ENCODE assay signal across 8 mouse cellular contexts in the genomic region with DNA sequence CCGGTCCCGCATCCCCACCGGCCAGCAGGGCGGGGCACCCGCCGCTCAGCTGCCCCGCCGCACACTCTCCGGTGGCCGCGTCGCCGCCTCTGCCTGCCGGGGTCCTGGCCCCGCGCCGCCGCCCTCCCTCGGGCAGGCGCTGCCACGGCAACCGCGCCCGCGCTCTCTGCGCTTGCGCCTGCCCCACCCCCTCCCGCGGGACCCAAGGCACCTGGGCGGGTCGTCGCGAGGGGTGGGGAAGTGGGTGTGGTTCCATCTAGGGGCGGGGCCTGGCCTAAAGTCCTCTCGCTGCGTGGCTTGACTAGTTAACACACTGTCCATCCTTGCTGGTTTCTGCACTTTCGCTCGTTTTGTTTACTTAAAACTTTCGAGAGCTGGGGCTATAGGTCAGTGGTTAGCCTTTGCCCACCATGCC. TPM values are rescaled to one million over a fixed set of nuclear protein-coding genes. Genes with fewer than 3 reads are reported as not detected.
DNase-seq lines count a peak whose midpoint lies in the region; ATAC-seq and TF ChIP-seq lines count a peak whose summit lies in the region.

A gene (minus strand): TSS at position 163 of the 415 bp plus-strand sequence.

- no peaks in the 10 kb centered on the region for H3K27me3 ChIP-seq in ES-Bruce4 (ENCODE audit: control insufficient read depth, insufficient read depth, low read length, poor library complexity, severe bottlenecking)
- no peaks in the 10 kb centered on the region for H3K27me3 ChIP-seq in forebrain, embryonic 13.5 days
- no peaks in the 10 kb centered on the region for H3K27me3 ChIP-seq in heart, postnatal 0 days (ENCODE audit: control insufficient read depth, insufficient read depth, low read length)
- H3K27me3 ChIP-seq in liver, embryonic 15.5 days: no peaks in the 10 kb centered on the region
- no peaks in the 10 kb centered on the region for H3K27me3 ChIP-seq in neural tube, embryonic 11.5 days (ENCODE audit: control insufficient read depth, insufficient read depth, low read length)
- H3K27me3 ChIP-seq in stomach, embryonic 16.5 days (ENCODE audit: control insufficient read depth, insufficient read depth, low read length): no peaks in the 10 kb centered on the region

- ATAC-seq in cerebellum, adult (ENCODE audit: insufficient number of reproducible peaks, low FRiP score, low TSS enrichment): peak; percentile 80
- ATAC-seq in forebrain, embryonic 13.5 days: peak; percentile 92
- ATAC-seq in heart, postnatal 0 days (ENCODE audit: insufficient read depth, low read depth): peak; percentile 94
- ATAC-seq in liver, embryonic 15.5 days (ENCODE audit: insufficient read depth): peak; percentile 86
- peak; percentile 88 for ATAC-seq in neural tube, embryonic 11.5 days (ENCODE audit: insufficient read depth, low FRiP score, low TSS enrichment)
- peak; percentile 95 for ATAC-seq in stomach, embryonic 16.5 days (ENCODE audit: insufficient read depth, low FRiP score)

- no peaks in the 10 kb centered on the region for H3K4me1 ChIP-seq in ES-Bruce4 (ENCODE audit: control insufficient read depth, insufficient read depth, low read length)
- H3K4me1 ChIP-seq in forebrain, embryonic 13.5 days: peaks cover 24% of the 10 kb centered on the region
- peaks cover 5% of the 10 kb centered on the region for H3K4me1 ChIP-seq in heart, postnatal 0 days (ENCODE audit: control insufficient read depth, insufficient read depth)
- peaks cover 66% of the 10 kb centered on the region for H3K4me1 ChIP-seq in liver, embryonic 15.5 days (replicated peaks)
- peaks cover 9% of the 10 kb centered on the region for H3K4me1 ChIP-seq in neural tube, embryonic 11.5 days (ENCODE audit: control insufficient read depth, insufficient read depth, low read length)
- H3K4me1 ChIP-seq in stomach, embryonic 16.5 days (ENCODE audit: control insufficient read depth, insufficient read depth, low read length): peaks cover 30% of the 10 kb centered on the region; the same call in 1 of the 2 replicates

- H3K27ac ChIP-seq in ES-Bruce4 (ENCODE audit: insufficient read depth, low read length): no peak within 1 kb of the TSS
- H3K27ac ChIP-seq in forebrain, embryonic 13.5 days: peak within 1 kb of the TSS; percentile 31
- peak within 1 kb of the TSS; percentile 59 for H3K27ac ChIP-seq in heart, postnatal 0 days (ENCODE audit: low read depth)
- H3K27ac ChIP-seq in liver, embryonic 15.5 days (replicated peaks): peak within 1 kb of the TSS; percentile 98
- 0 out of 2 replicates have a peak within 1 kb of the TSS, but pooled peaks have one; percentile 34 for H3K27ac ChIP-seq in neural tube, embryonic 11.5 days (ENCODE audit: low read depth, low read length)
- peak within 1 kb of the TSS; percentile 39 for H3K27ac ChIP-seq in stomach, embryonic 16.5 days (ENCODE audit: low read length)

- no peaks in the 10 kb centered on the region for H3K9me3 ChIP-seq in ES-Bruce4 (replicated peaks; ENCODE audit: control insufficient read depth, insufficient read depth, low read length, poor library complexity, severe bottlenecking)
- H3K9me3 ChIP-seq in forebrain, embryonic 13.5 days (replicated peaks): no peaks in the 10 kb centered on the region
- no peaks in the 10 kb centered on the region for H3K9me3 ChIP-seq in heart, postnatal 0 days (replicated peaks; ENCODE audit: control insufficient read depth, low read length)
- H3K9me3 ChIP-seq in liver, embryonic 15.5 days (replicated peaks): no peaks in the 10 kb centered on the region
- no peaks in the 10 kb centered on the region for H3K9me3 ChIP-seq in neural tube, embryonic 11.5 days (ENCODE audit: control insufficient read depth, low read length)
- no peaks in the 10 kb centered on the region for H3K9me3 ChIP-seq in stomach, embryonic 16.5 days (replicated peaks; ENCODE audit: control insufficient read depth, low read length)

- H3K36me3 ChIP-seq in ES-Bruce4 (ENCODE audit: control insufficient read depth, insufficient read depth, low read length, poor library complexity, severe bottlenecking): no peaks in the 10 kb centered on the region
- no peaks in the 10 kb centered on the region for H3K36me3 ChIP-seq in forebrain, embryonic 13.5 days (ENCODE audit: poor library complexity, severe bottlenecking)
- no peaks in the 10 kb centered on the region for H3K36me3 ChIP-seq in heart, postnatal 0 days (replicated peaks; ENCODE audit: control insufficient read depth, insufficient read depth, low read length)
- H3K36me3 ChIP-seq in liver, embryonic 15.5 days (replicated peaks): peaks cover 24% of the 10 kb centered on the region
- H3K36me3 ChIP-seq in neural tube, embryonic 11.5 days (ENCODE audit: control insufficient read depth, insufficient read depth, low read length): no peaks in the 10 kb centered on the region
- H3K36me3 ChIP-seq in stomach, embryonic 16.5 days (ENCODE audit: control insufficient read depth, insufficient read depth, low read length): no peaks in the 10 kb centered on the region

- DNase-seq in heart, postnatal 0 days (ENCODE audit: low spot score): peak; percentile 84
- peak; percentile 95 to 97 for DNase-seq in kidney, postnatal 4 days
- DNase-seq in neural tube, embryonic 11.5 days (ENCODE audit: low spot score): peak; percentile 93

- no peak for TF ChIP-seq CTCF in ES-Bruce4 (IDR thresholded peaks at IDR 0.05; ENCODE audit: low read depth, low read length)
- no peak for TF ChIP-seq CTCF in heart, postnatal 0 days (IDR thresholded peaks at IDR 0.05; ENCODE audit: low read depth)

- peak within 1 kb of the TSS; percentile 85 for H3K4me2 ChIP-seq in forebrain, embryonic 13.5 days
- peak within 1 kb of the TSS; percentile 86 for H3K4me2 ChIP-seq in heart, postnatal 0 days (ENCODE audit: low read depth, low read length)
- peak within 1 kb of the TSS; percentile 71 for H3K4me2 ChIP-seq in liver, embryonic 15.5 days
- peak within 1 kb of the TSS; percentile 90 for H3K4me2 ChIP-seq in neural tube, embryonic 11.5 days (ENCODE audit: low read depth)
- peak within 1 kb of the TSS; percentile 76 for H3K4me2 ChIP-seq in stomach, embryonic 16.5 days (ENCODE audit: low read depth, low read length)

- peak within 1 kb of the TSS; percentile 90 for H3K9ac ChIP-seq in ES-Bruce4 (ENCODE audit: low read depth, poor library complexity, severe bottlenecking)
- peak within 1 kb of the TSS; percentile 83 for H3K9ac ChIP-seq in forebrain, embryonic 13.5 days
- peak within 1 kb of the TSS; percentile 66 for H3K9ac ChIP-seq in heart, postnatal 0 days (replicated peaks; ENCODE audit: low read depth, low read length)
- peak within 1 kb of the TSS; percentile 94 for H3K9ac ChIP-seq in liver, embryonic 15.5 days
- peak within 1 kb of the TSS; percentile 78 for H3K9ac ChIP-seq in neural tube, embryonic 11.5 days (ENCODE audit: low read length)
- H3K9ac ChIP-seq in stomach, embryonic 16.5 days (ENCODE audit: low read length): peak within 1 kb of the TSS; percentile 87

- H3K4me3 ChIP-seq in ES-Bruce4 (ENCODE audit: low read depth, low read length): peak within 1 kb of the TSS; percentile 80
- H3K4me3 ChIP-seq in forebrain, embryonic 13.5 days: peak within 1 kb of the TSS; percentile 62
- H3K4me3 ChIP-seq in heart, postnatal 0 days (ENCODE audit: low read depth, low read length): peak within 1 kb of the TSS; percentile 72
- peak within 1 kb of the TSS; percentile 87 for H3K4me3 ChIP-seq in liver, embryonic 15.5 days (replicated peaks)
- peak within 1 kb of the TSS; percentile 72 for H3K4me3 ChIP-seq in neural tube, embryonic 11.5 days (ENCODE audit: low read depth, low read length)
- peak within 1 kb of the TSS; percentile 73 for H3K4me3 ChIP-seq in stomach, embryonic 16.5 days (replicated peaks; ENCODE audit: low read length)

- TF ChIP-seq POLR2A in ES-Bruce4 (IDR thresholded peaks at IDR 0.05; ENCODE audit: insufficient read depth, low read length): peak; percentile 29

- 0% methylated on average over 34 of the region's 39 CpGs for WGBS in forebrain, embryonic 13.5 days
- under 1% methylated on average over 38 of the region's 39 CpGs for WGBS in heart, postnatal 0 days
- WGBS in liver, embryonic 15.5 days (ENCODE audit: insufficient replicate concordance): under 1% methylated on average over 39 of the region's 39 CpGs
- WGBS in neural tube, embryonic 11.5 days: under 1% methylated on average over 39 of the region's 39 CpGs
- under 1% methylated on average over 26 of the region's 39 CpGs for WGBS in stomach, embryonic 16.5 days

- no peak for TF ChIP-seq EP300 in ES-Bruce4 (IDR thresholded peaks at IDR 0.05; ENCODE audit: insufficient read depth, low read depth, low read length)
- TF ChIP-seq EP300 in heart, postnatal 0 days (IDR thresholded peaks at IDR 0.05; ENCODE audit: low read depth): no peak

RNA-seq across cellular contexts. Expression of the gene that starts here (rescaled TPM):
- polyA plus RNA-seq in ES-Bruce4 (2011; ENCODE audit: insufficient read depth, insufficient read length, low read depth, missing spikeins): 19.8 and 25.9 TPM in 2 replicates
- polyA plus RNA-seq in forebrain, embryonic 13.5 days (2015; fragmentation: Nextera tagmentation; extraction: Ambion mirVana): 17.1 and 18.1 TPM in 2 replicates
- total RNA-seq in heart, postnatal 0 days (2014; rRNA removed; ENCODE audit: low replicate concordance): 19.8 and 36.8 TPM in 2 replicates
- polyA plus RNA-seq in heart, postnatal 0 days (2015; fragmentation: Nextera tagmentation; extraction: Ambion mirVana): 14.6 and 16.3 TPM in 2 replicates
- 65.5 and 65.6 TPM in 2 replicates for polyA plus RNA-seq in liver, embryonic 15.5 days (2015; fragmentation: Nextera tagmentation; extraction: Ambion mirVana)
- 32.7 and 34.0 TPM in 2 replicates for polyA plus RNA-seq in neural tube, embryonic 11.5 days (2014; fragmentation: Nextera tagmentation; extraction: Ambion mirVana)
- 27.8 and 30.6 TPM in 2 replicates for polyA plus RNA-seq in stomach, embryonic 16.5 days (2015; fragmentation: Nextera tagmentation; extraction: Ambion mirVana)
